Mouse (Mus musculus) right cerebral cortex, adult 2 months (tissue): ENCODE data around the gene Vmn1r126.
"Not testable (repeated sequence)": the region's sequence is repeated elsewhere in the genome, so short reads cannot be mapped to it uniquely, and the experiment has no call there.

Experiments used
- DNase-seq, 2 experiments: peaks; one replicate each; pipeline ENCODE4 v3.0.0; 2021 to 2022; ENCODE audit warnings: low spot score in 2 of 2

Gene Vmn1r126

GRCm38 (mm10) chr7:21301367-21301766 is at the start of gene Vmn1r126:
Gene Vmn1r126, minus strand, starts transcription at chr7:21301467.
- DNase-seq: not testable (repeated sequence)

GRCm38 (mm10) chr7:21349073-21349472 is 47.8 kb upstream of the Vmn1r126 start, which contains the start of gene Vmn1r128:
Gene Vmn1r128, plus strand, starts transcription at chr7:21349373.
- not testable (repeated sequence) for DNase-seq

GRCm38 (mm10) chr7:21319761-21320160 is 18.5 kb upstream of the Vmn1r126 start, which contains the start of gene Vmn1r127:
Gene Vmn1r127, minus strand, starts transcription at chr7:21319861.
- not testable (repeated sequence) for DNase-seq

GRCm38 (mm10) chr7:21271879-21272278 is 29.4 kb downstream of the Vmn1r126 start, which contains the start of gene Vmn1r125:
Gene Vmn1r125, plus strand, starts transcription at chr7:21272179.
- DNase-seq: not testable (repeated sequence)

GRCm38 (mm10) chr7:21260517-21260916 is 40.8 kb downstream of the Vmn1r126 start, which contains the start of gene Vmn1r124:
Gene Vmn1r124, minus strand, starts transcription at chr7:21260617.
- not testable (repeated sequence) for DNase-seq
